Mouse (Mus musculus) liver, embryonic 11.5 days (tissue): ENCODE measurements around the gene Eif4g3. TPM values are rescaled to one million over a fixed set of nuclear protein-coding genes. Genes with fewer than 3 reads are reported as not detected.
A peak's percentile ranks its signal among the peaks of the same experiment; 100 is the strongest.

Source experiments
- ATAC-seq: fragments of 200-750 bp; cut with Nextera tagmentation; replicated peaks from 2 replicates; pipeline ENCODE4 v1.8.0; 2017; ENCODE audit warnings: moderate number of reproducible peaks, mild to moderate bottlenecking, moderate TSS enrichment, moderate library complexity; ENCODE audit not compliant: low FRiP score
- DNase-seq: peaks from one replicate; pipeline ENCODE4 v3.0.0-alpha.2; 2017; ENCODE audit warnings: low spot score
- H3K27ac ChIP-seq: fragments of 300-500 bp; sonication (generic); 2 replicates; pipeline ENCODE4 v1.5.1; 2014; ENCODE audit warnings: mild to moderate bottlenecking, low read depth, low read length, control low read depth
- H3K27me3 ChIP-seq: fragments of 300-500 bp; sonication (generic); replicated peaks from 2 replicates; pipeline ENCODE4 v1.6.1; 2014; ENCODE audit warnings: low read length, mixed read lengths; ENCODE audit not compliant: control insufficient read depth, insufficient read depth
- H3K36me3 ChIP-seq: fragments of 300-500 bp; sonication (generic); 2 replicates; pipeline ENCODE4 v1.6.1; 2014; ENCODE audit warnings: mild to moderate bottlenecking, low read length, moderate library complexity, mixed read lengths; ENCODE audit not compliant: control insufficient read depth, insufficient read depth
- H3K4me1 ChIP-seq: fragments of 300-500 bp; sonication (generic); replicated peaks from 2 replicates; pipeline ENCODE4 v1.6.1; 2014; ENCODE audit warnings: low read length, mixed read lengths; ENCODE audit not compliant: control insufficient read depth, insufficient read depth
- H3K4me2 ChIP-seq: fragments of 300-500 bp; sonication (generic); 2 replicates; pipeline ENCODE4 v1.6.1; 2014; ENCODE audit warnings: mild to moderate bottlenecking, control low read depth, moderate library complexity
- H3K4me3 ChIP-seq: fragments of 300-500 bp; sonication (generic); 2 replicates; pipeline ENCODE4 v1.5.1; 2014; ENCODE audit warnings: low read depth, low read length, control low read depth
- H3K9ac ChIP-seq: fragments of 300-500 bp; sonication (generic); 2 replicates; pipeline ENCODE4 v1.6.1; 2014; ENCODE audit warnings: low read depth, low read length, control low read depth
- H3K9me3 ChIP-seq: fragments of 300-500 bp; sonication (generic); 2 replicates; pipeline ENCODE4 v1.6.1; 2016; ENCODE audit warnings: low read length, inconsistent platforms, mixed read lengths; ENCODE audit not compliant: control insufficient read depth
- WGBS: fragments of 180-500 bp; shearing (Covaris S2); extraction: QIAGEN DNeasy Blood & Tissue Kit; methylation state at CpG from one replicate; pipeline ENCODE4 v1.1.7; 2014; 5-methylcytosine and 5-hydroxymethylcytosine counted together
- polyA plus RNA-seq: library from polyadenylated mRNA; unstranded; fragments of >200 nt; fragmentation: Nextera tagmentation; extraction: Ambion mirVana; gene quantifications from 2 replicates; pipeline ENCODE4 v1.2.1, GENCODE M21; 2014

The Eif4g3 gene
- polyA plus RNA-seq, 1 experiment from 2014 or later, result 28.3 TPM

GRCm38 (mm10) chr4:138216891-138217392 is 224.1 kb downstream of the Eif4g3 start:
- Histone ChIP-seq H3K9ac (peak overlapping the region; percentile 97), H3K4me2 (peak overlapping the region; percentile 91), H3K27me3 (no peaks in the 10 kb centered on the region), H3K4me3 (peak overlapping the region; percentile 97), H3K4me1 (peaks cover 37% of the 10 kb centered on the region), H3K36me3 (0 out of 2 replicates have a peak, but pooled peaks cover 2% of the 10 kb centered on the region), H3K27ac (peak overlapping the region; percentile 95), H3K9me3 (no peaks in the 10 kb centered on the region)
- ATAC-seq (peak; percentile 95), DNase-seq (peak; percentile 99)
- WGBS, result under 1% methylated on average over 63 of the region's 68 CpGs

DNA sequence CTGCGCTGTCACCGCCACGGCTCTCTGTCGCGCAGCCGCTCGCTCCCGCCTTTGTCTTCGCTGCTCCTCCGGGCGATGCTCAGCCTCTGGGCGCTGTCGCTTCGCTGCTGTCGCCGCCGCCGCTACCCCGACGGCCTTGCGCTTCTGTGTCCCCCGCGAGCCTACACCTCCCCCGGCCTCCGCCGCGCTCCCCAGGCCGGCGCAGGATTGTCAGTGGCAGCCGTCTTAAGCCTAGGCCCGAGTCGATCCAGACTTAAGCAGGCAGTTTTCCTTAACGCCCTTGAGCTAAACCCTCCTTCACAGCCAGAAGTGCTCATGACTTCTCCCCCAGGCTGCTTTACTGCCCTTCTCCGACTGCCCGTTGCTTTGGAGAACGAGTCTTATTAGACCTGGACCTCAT is 224.6 kb downstream of the Eif4g3 start:
- peak overlapping the region; percentile 91 for H3K4me2 ChIP-seq
- WGBS, result under 1% methylated on average over 36 of the region's 36 CpGs
- ATAC-seq, result peak; percentile 21
- H3K4me3 ChIP-seq, result peak overlapping the region; percentile 97
- peaks cover 7% of the 10 kb centered on the region; the same call in 1 of the 2 replicates for H3K36me3 ChIP-seq
- H3K27me3 ChIP-seq, result no peaks in the 10 kb centered on the region
- H3K9ac ChIP-seq, result peak overlapping the region; percentile 97
- no peaks in the 10 kb centered on the region for H3K9me3 ChIP-seq
- peaks cover 37% of the 10 kb centered on the region for H3K4me1 ChIP-seq
- peak overlapping the region; percentile 95 for H3K27ac ChIP-seq
- no peak for DNase-seq

DNA sequence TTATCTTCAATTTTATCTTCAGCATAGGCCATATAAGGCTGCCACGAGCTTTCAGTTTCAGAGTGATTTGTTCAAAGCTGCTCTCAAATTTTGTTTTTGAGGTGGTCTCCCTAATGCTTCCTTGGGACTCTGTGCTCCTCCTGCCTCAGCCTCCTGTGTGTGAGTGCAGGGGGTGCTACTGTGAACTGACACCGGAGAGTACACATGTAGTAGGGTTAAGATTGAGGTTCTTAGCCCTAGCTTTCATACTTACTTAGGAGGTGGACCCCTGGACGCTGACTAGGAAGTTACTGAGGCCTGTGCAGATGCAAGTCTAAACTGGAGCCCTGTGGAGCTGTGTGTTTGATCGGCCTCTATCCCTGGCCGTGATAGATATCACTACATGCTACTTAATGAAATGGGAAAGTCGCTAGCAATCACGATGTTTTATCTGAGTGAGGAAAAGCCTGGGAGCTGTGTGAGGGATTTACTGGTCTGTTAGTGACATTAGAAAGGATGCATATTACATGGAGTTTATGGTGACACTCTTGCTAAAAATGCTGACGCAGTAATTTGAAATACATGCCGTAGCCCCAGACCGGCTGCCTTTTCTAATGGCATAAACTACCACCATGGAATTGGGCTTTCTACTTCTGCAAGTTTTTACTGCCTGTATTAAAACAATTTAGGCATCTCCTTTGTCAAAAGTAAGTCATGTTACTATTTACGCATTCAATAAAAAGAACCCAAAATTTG is 225.3 kb downstream of the Eif4g3 start:
- H3K4me3 ChIP-seq, result peak overlapping the region; percentile 97
- H3K9ac ChIP-seq, result peak overlapping the region; percentile 97
- no peak for DNase-seq
- H3K4me2 ChIP-seq, result peak overlapping the region; percentile 91
- no peaks in the 10 kb centered on the region for H3K27me3 ChIP-seq
- H3K4me1 ChIP-seq, result peaks cover 37% of the 10 kb centered on the region
- H3K36me3 ChIP-seq, result peaks cover 10% of the 10 kb centered on the region; the same call in 1 of the 2 replicates
- peak overlapping the region; percentile 95 for H3K27ac ChIP-seq
- H3K9me3 ChIP-seq, result no peaks in the 10 kb centered on the region
- WGBS, result 63% methylated on average over 11 of the region's 11 CpGs
- ATAC-seq, result no peak

- H3K9ac ChIP-seq, result 0 out of 2 replicates have a peak overlapping the region, but pooled peaks have one; percentile 27
- H3K36me3 ChIP-seq, result peaks cover 21% of the 10 kb centered on the region; the same call in 1 of the 2 replicates
- no peak for ATAC-seq
- no peaks in the 10 kb centered on the region for H3K9me3 ChIP-seq
- no peaks in the 10 kb centered on the region for H3K27me3 ChIP-seq
- H3K27ac ChIP-seq, result peak overlapping the region; percentile 10; the same call in 1 of the 2 replicates
- peaks cover 37% of the 10 kb centered on the region for H3K4me1 ChIP-seq
- WGBS, result 80% methylated on average over 5 of the region's 5 CpGs
- H3K4me3 ChIP-seq, result no peak overlapping the region; the same call in 1 of the 2 replicates
- DNase-seq, result no peak
- H3K4me2 ChIP-seq, result peak overlapping the region; percentile 91
Observed at GRCm38 (mm10) chr4:138219331-138219730, 226.5 kb downstream of the Eif4g3 start.

DNA sequence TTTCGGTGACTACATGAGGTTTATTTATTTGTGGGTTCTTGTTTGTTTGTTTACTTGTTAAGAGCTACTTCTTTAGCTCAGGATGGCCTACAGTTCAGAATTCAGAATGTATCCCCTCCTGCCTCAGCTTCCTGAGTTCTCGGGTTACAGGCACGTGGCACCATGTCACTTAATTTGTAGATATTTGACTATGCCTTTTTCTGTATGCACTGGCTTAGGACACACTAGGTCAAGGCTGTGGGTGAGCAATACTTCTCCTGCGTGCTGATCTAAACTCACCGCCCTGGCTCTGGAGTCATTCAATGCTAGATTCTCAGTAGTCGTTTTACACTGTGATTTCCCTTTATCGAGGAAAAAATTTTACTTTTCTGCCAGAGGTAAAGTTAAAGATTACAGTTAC is 227.9 kb downstream of the Eif4g3 start:
- Histone ChIP-seq H3K27ac (peak overlapping the region; percentile 45), H3K4me2 (peak overlapping the region; percentile 18), H3K9ac (0 out of 2 replicates have a peak overlapping the region, but pooled peaks have one; percentile 10), H3K36me3 (peaks cover 25% of the 10 kb centered on the region; the same call in 1 of the 2 replicates), H3K4me3 (no peak overlapping the region), H3K4me1 (peaks cover 35% of the 10 kb centered on the region), H3K9me3 (no peaks in the 10 kb centered on the region), H3K27me3 (no peaks in the 10 kb centered on the region)
- 65% methylated on average over 7 of the region's 7 CpGs for WGBS
- no peak for DNase-seq
- ATAC-seq, result no peak

- ATAC-seq (no peak), DNase-seq (no peak)
- H3K4me3 ChIP-seq, result no peak overlapping the region
- WGBS, result 63% methylated on average over 5 of the region's 5 CpGs
- peaks cover 32% of the 10 kb centered on the region; the same call in 1 of the 2 replicates for H3K36me3 ChIP-seq
- peaks cover 35% of the 10 kb centered on the region for H3K4me1 ChIP-seq
- H3K9me3 ChIP-seq, result no peaks in the 10 kb centered on the region
- peak overlapping the region; percentile 45; the same call in 1 of the 2 replicates for H3K27ac ChIP-seq
- H3K9ac ChIP-seq, result no peak overlapping the region
- H3K27me3 ChIP-seq, result no peaks in the 10 kb centered on the region
- H3K4me2 ChIP-seq, result peak overlapping the region; percentile 18; the same call in 1 of the 2 replicates
Observed at GRCm38 (mm10) chr4:138221406-138221805, 228.6 kb downstream of the Eif4g3 start.

DNA sequence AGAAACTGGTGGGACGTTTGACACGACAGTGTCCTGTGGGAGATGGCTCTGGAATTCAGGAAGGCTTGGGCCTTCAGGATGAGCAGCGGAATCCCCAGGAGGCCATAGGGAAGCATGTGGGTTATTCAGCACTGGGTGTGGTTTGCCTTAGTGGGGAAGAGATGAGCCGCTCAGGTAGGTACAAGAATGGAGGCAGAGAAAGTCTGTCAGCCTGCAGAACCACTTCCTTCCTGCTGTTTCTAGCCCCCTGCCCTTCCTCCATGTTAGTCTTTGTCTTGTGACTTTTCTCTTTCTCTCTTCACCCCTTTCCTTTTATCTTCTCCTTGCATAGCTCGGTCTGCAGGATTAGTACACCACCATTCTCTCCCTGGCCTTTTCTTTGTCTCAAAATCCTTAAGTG is 229.6 kb downstream of the Eif4g3 start:
- Histone ChIP-seq H3K4me2 (no peak overlapping the region), H3K27ac (no peak overlapping the region), H3K9me3 (no peaks in the 10 kb centered on the region), H3K4me1 (peaks cover 35% of the 10 kb centered on the region), H3K36me3 (peaks cover 38% of the 10 kb centered on the region), H3K9ac (no peak overlapping the region), H3K4me3 (no peak overlapping the region), H3K27me3 (no peaks in the 10 kb centered on the region)
- ATAC-seq (no peak), DNase-seq (no peak)
- WGBS, result 70% methylated on average over 5 of the region's 5 CpGs

- Histone ChIP-seq H3K27ac (no peak overlapping the region), H3K4me3 (no peak overlapping the region), H3K4me2 (no peak overlapping the region), H3K27me3 (no peaks in the 10 kb centered on the region), H3K4me1 (peaks cover 27% of the 10 kb centered on the region), H3K9ac (no peak overlapping the region), H3K36me3 (peaks cover 48% of the 10 kb centered on the region), H3K9me3 (no peaks in the 10 kb centered on the region)
- 86% methylated on average over 10 of the region's 10 CpGs for WGBS
- DNase-seq (no peak), ATAC-seq (no peak)
Observed at GRCm38 (mm10) chr4:138223623-138224022, 230.8 kb downstream of the Eif4g3 start.
